Mouse (Mus musculus): ENCODE results near the gene Parp16.
"Not testable (repeated sequence)": the region's sequence is repeated elsewhere in the genome, so short reads cannot be mapped to it uniquely, and the experiment has no call there.

Parp16 gene

GRCm38 (mm10) chr9:65243249-65243648 is 48.1 kb downstream of the Parp16 start:
- no peak for DNase-seq (ENCODE audit: low spot score in 2 of 2)

- DNase-seq (ENCODE audit: low spot score in 2 of 2): peak in 1 of 2 experiments; percentile 25
Measured at GRCm38 (mm10) chr9:65244036-65244806, 49.1 kb downstream of the Parp16 start.

GRCm38 (mm10) chr9:65247502-65248376 is 52.6 kb downstream of the Parp16 start:
- no peak for DNase-seq (ENCODE audit: low spot score in 2 of 2)

- DNase-seq (ENCODE audit: low spot score in 2 of 2): no peak
Measured at GRCm38 (mm10) chr9:65248377-65248690, 53.2 kb downstream of the Parp16 start.

- no peak for DNase-seq (ENCODE audit: low spot score in 2 of 2)
Measured at GRCm38 (mm10) chr9:65252026-65252425, 56.9 kb downstream of the Parp16 start.

GRCm38 (mm10) chr9:65255906-65256600 is 60.9 kb downstream of the Parp16 start:
- no peak for DNase-seq (ENCODE audit: low spot score in 2 of 2)

GRCm38 (mm10) chr9:65257218-65257910 is 62.2 kb downstream of the Parp16 start:
- DNase-seq (ENCODE audit: low spot score in 2 of 2): no peak

- DNase-seq (ENCODE audit: low spot score in 2 of 2): no peak
Measured at GRCm38 (mm10) chr9:65259366-65259765, 64.2 kb downstream of the Parp16 start.

GRCm38 (mm10) chr9:65261591-65262230 is 66.6 kb downstream of the Parp16 start:
- DNase-seq (ENCODE audit: low spot score in 2 of 2): no peak

- DNase-seq (ENCODE audit: low spot score in 2 of 2): no peak
Measured at GRCm38 (mm10) chr9:65262641-65263120, 67.5 kb downstream of the Parp16 start.

GRCm38 (mm10) chr9:65264959-65265358 is 69.8 kb downstream of the Parp16 start, which contains the start of gene Cilp:
Gene Cilp (plus strand): TSS chr9:65265180.
- no peak for DNase-seq (ENCODE audit: low spot score in 2 of 2)

GRCm38 (mm10) chr9:65267742-65268515 is 72.8 kb downstream of the Parp16 start:
- peak; percentile 10 to 46 for DNase-seq (ENCODE audit: low spot score in 2 of 2)

GRCm38 (mm10) chr9:65273048-65273809 is 78.1 kb downstream of the Parp16 start:
- DNase-seq (ENCODE audit: low spot score in 2 of 2): no peak

- no peak for DNase-seq (ENCODE audit: low spot score in 2 of 2)
Measured at GRCm38 (mm10) chr9:65273873-65274272, 78.7 kb downstream of the Parp16 start.

GRCm38 (mm10) chr9:65274851-65275250 is 79.7 kb downstream of the Parp16 start:
- DNase-seq (ENCODE audit: low spot score in 2 of 2): not testable (repeated sequence)

GRCm38 (mm10) chr9:65275810-65276530 is 80.8 kb downstream of the Parp16 start:
- DNase-seq (ENCODE audit: low spot score in 2 of 2): no peak

- peak; percentile 8 to 38 for DNase-seq (ENCODE audit: low spot score in 2 of 2)
Measured at GRCm38 (mm10) chr9:65281536-65282151, 86.5 kb downstream of the Parp16 start.

- peak; percentile 11 to 44 for DNase-seq (ENCODE audit: low spot score in 2 of 2)
Measured at GRCm38 (mm10) chr9:65283301-65283700, 88.1 kb downstream of the Parp16 start.
